Mouse (Mus musculus) embryonic facial prominence, embryonic 14.5 days (tissue): Measurements from ENCODE around the gene Hmcn2. TPM values are rescaled to one million over a fixed set of nuclear protein-coding genes. Genes with fewer than 3 reads are reported as not detected.

Experiments used
- ATAC-seq: fragments of 200-750 bp; cut with Nextera tagmentation; 2 replicates; pipeline ENCODE4 v1.8.0; 2017; ENCODE audit warnings: low read depth, moderate number of reproducible peaks, moderate TSS enrichment
- DNase-seq: peaks from one replicate; pipeline ENCODE4 v3.0.0-alpha.2; 2015; ENCODE audit warnings: low spot score
- H3K27ac ChIP-seq: fragments of 300-500 bp; sonication (generic); replicated peaks from 2 replicates; pipeline ENCODE4 v1.5.1; 2014; ENCODE audit warnings: low read depth, mild to moderate bottlenecking, low read length, moderate library complexity
- H3K27me3 ChIP-seq: fragments of 300-500 bp; sonication (generic); replicated peaks from 2 replicates; pipeline ENCODE4 v1.6.1; 2014; ENCODE audit warnings: low read length; ENCODE audit not compliant: control insufficient read depth, insufficient read depth
- H3K36me3 ChIP-seq: fragments of 300-500 bp; sonication (generic); 2 replicates; pipeline ENCODE4 v1.6.1; 2014; ENCODE audit warnings: low read length, mixed read lengths; ENCODE audit not compliant: control insufficient read depth, insufficient read depth
- H3K4me1 ChIP-seq: fragments of 300-500 bp; sonication (generic); 2 replicates; pipeline ENCODE4 v1.6.1; 2014; ENCODE audit warnings: antibody characterized with exemption, low read length; ENCODE audit not compliant: control insufficient read depth, insufficient read depth
- H3K4me2 ChIP-seq: fragments of 300-500 bp; sonication (generic); 2 replicates; pipeline ENCODE4 v1.6.1; 2014; ENCODE audit warnings: low read depth, mild to moderate bottlenecking, low read length, moderate library complexity, mixed read lengths
- H3K4me3 ChIP-seq: fragments of 300-500 bp; sonication (generic); 2 replicates; pipeline ENCODE4 v1.5.1; 2014; ENCODE audit warnings: low read depth, mild to moderate bottlenecking, low read length
- H3K9ac ChIP-seq: fragments of 300-500 bp; sonication (generic); 2 replicates; pipeline ENCODE4 v1.6.1; 2014; ENCODE audit warnings: low read depth, mild to moderate bottlenecking, low read length, moderate library complexity, mixed read lengths
- H3K9me3 ChIP-seq: fragments of 300-500 bp; sonication (generic); 2 replicates; pipeline ENCODE4 v1.6.1; 2016; ENCODE audit warnings: low read length; ENCODE audit not compliant: control insufficient read depth
- WGBS: fragments of 180-500 bp; shearing (Covaris S2); extraction: QIAGEN DNeasy Blood & Tissue Kit; methylation state at CpG from one replicate; pipeline ENCODE4 v1.1.7; 2014; 5-methylcytosine and 5-hydroxymethylcytosine counted together
- polyA plus RNA-seq: library from polyadenylated mRNA; unstranded; fragments of >200 nt; fragmentation: Nextera tagmentation; extraction: Ambion mirVana; gene quantifications from 2 replicates; pipeline ENCODE4 v1.2.1, GENCODE M21; 2014

Gene Hmcn2
- polyA plus RNA-seq, 1 experiment from 2014 or later: 1.0 TPM

GRCm38 (mm10) chr2:31298814-31299213 is 15.4 kb upstream of the Hmcn2 start:
- Histone ChIP-seq H3K27ac (0 out of 2 replicates have a peak overlapping the region, but pooled peaks have one; percentile 8), H3K9ac (no peak overlapping the region; the same call in 1 of the 2 replicates), H3K4me2 (peak overlapping the region; percentile 61), H3K36me3 (no peaks in the 10 kb centered on the region; the same call in 1 of the 2 replicates), H3K4me1 (peaks cover 6% of the 10 kb centered on the region; the same call in 1 of the 2 replicates), H3K27me3 (no peaks in the 10 kb centered on the region), H3K9me3 (no peaks in the 10 kb centered on the region), H3K4me3 (peak overlapping the region; percentile 43)
- ATAC-seq (no peak), DNase-seq (no peak)
- WGBS: 56% methylated on average over 3 of the region's 4 CpGs

GRCm38 (mm10) chr2:31299266-31299665 is 14.9 kb upstream of the Hmcn2 start:
- no peaks in the 10 kb centered on the region; the same call in 1 of the 2 replicates for H3K36me3 ChIP-seq
- WGBS: 25% methylated on average over 4 of the region's 4 CpGs
- peak; percentile 68 for DNase-seq
- no peaks in the 10 kb centered on the region for H3K27me3 ChIP-seq
- no peaks in the 10 kb centered on the region for H3K9me3 ChIP-seq
- H3K4me1 ChIP-seq: peaks cover 6% of the 10 kb centered on the region; the same call in 1 of the 2 replicates
- no peak for ATAC-seq
- H3K4me3 ChIP-seq: no peak overlapping the region
- H3K4me2 ChIP-seq: peak overlapping the region; percentile 61; the same call in 1 of the 2 replicates
- no peak overlapping the region for H3K9ac ChIP-seq
- H3K27ac ChIP-seq: no peak overlapping the region

- H3K4me1 ChIP-seq: peaks cover 6% of the 10 kb centered on the region; the same call in 1 of the 2 replicates
- no peak for DNase-seq
Measured at GRCm38 (mm10) chr2:31299996-31300395, 14.2 kb upstream of the Hmcn2 start.

GRCm38 (mm10) chr2:31303177-31303576 is 11.0 kb upstream of the Hmcn2 start:
- no peaks in the 10 kb centered on the region for H3K9me3 ChIP-seq
- H3K4me2 ChIP-seq: no peak overlapping the region
- peaks cover 4% of the 10 kb centered on the region; the same call in 1 of the 2 replicates for H3K4me1 ChIP-seq
- DNase-seq (no peak), ATAC-seq (no peak)
- H3K4me3 ChIP-seq: no peak overlapping the region
- H3K27me3 ChIP-seq: no peaks in the 10 kb centered on the region
- 75% methylated on average over 9 of the region's 9 CpGs for WGBS
- H3K27ac ChIP-seq: no peak overlapping the region
- no peaks in the 10 kb centered on the region for H3K36me3 ChIP-seq
- H3K9ac ChIP-seq: no peak overlapping the region

More at GRCm38 (mm10) chr2:31299996-31300395, 14.2 kb upstream of the Hmcn2 start:
- no peaks in the 10 kb centered on the region for H3K27me3 ChIP-seq
- no peak overlapping the region for H3K4me3 ChIP-seq
- H3K9ac ChIP-seq: no peak overlapping the region
- 83% methylated on average over 10 of the region's 10 CpGs for whole genome bisulfite sequencing
- no peak for ATAC-seq
- H3K4me2 ChIP-seq: no peak overlapping the region
- H3K9me3 ChIP-seq: no peaks in the 10 kb centered on the region
- H3K36me3 ChIP-seq: no peaks in the 10 kb centered on the region; the same call in 1 of the 2 replicates
- no peak overlapping the region for H3K27ac ChIP-seq

- H3K9ac ChIP-seq: no peak overlapping the region
- H3K4me2 ChIP-seq: no peak overlapping the region
- no peak overlapping the region for H3K27ac ChIP-seq
- no peaks in the 10 kb centered on the region for H3K27me3 ChIP-seq
- no peaks in the 10 kb centered on the region for H3K4me1 ChIP-seq
- H3K9me3 ChIP-seq: no peaks in the 10 kb centered on the region
- no peaks in the 10 kb centered on the region for H3K36me3 ChIP-seq
- no peak overlapping the region for H3K4me3 ChIP-seq
- ATAC-seq (no peak), DNase-seq (no peak)
- WGBS: 66% methylated on average over 9 of the region's 9 CpGs
Measured at GRCm38 (mm10) chr2:31304191-31304590, 10.0 kb upstream of the Hmcn2 start.

- 73% methylated on average over 22 of the region's 22 CpGs for WGBS
- ATAC-seq: 0 out of 2 replicates have a peak, but pooled peaks have one; percentile 30
Measured at GRCm38 (mm10) chr2:31304801-31305665, 9.2 kb upstream of the Hmcn2 start.

GRCm38 (mm10) chr2:31305684-31306083 is 8.5 kb upstream of the Hmcn2 start:
- no peaks in the 10 kb centered on the region for H3K27me3 ChIP-seq
- no peak overlapping the region for H3K27ac ChIP-seq
- H3K9me3 ChIP-seq: no peaks in the 10 kb centered on the region
- no peaks in the 10 kb centered on the region for H3K4me1 ChIP-seq
- no peak overlapping the region for H3K4me3 ChIP-seq
- no peaks in the 10 kb centered on the region for H3K36me3 ChIP-seq
- H3K4me2 ChIP-seq: no peak overlapping the region
- DNase-seq: no peak
- WGBS: 35% methylated on average over 4 of the region's 4 CpGs
- H3K9ac ChIP-seq: no peak overlapping the region
- ATAC-seq: 0 out of 2 replicates have a peak, but pooled peaks have one; percentile 41

More at GRCm38 (mm10) chr2:31304801-31305665, 9.2 kb upstream of the Hmcn2 start:
- H3K36me3 ChIP-seq: no peaks in the 10 kb centered on the region
- H3K4me3 ChIP-seq: no peak overlapping the region
- H3K4me2 ChIP-seq: no peak overlapping the region
- no peak overlapping the region for H3K27ac ChIP-seq
- no peak overlapping the region for H3K9ac ChIP-seq
- no peaks in the 10 kb centered on the region for H3K4me1 ChIP-seq
- no peaks in the 10 kb centered on the region for H3K9me3 ChIP-seq
- DNase-seq: no peak
- H3K27me3 ChIP-seq: no peaks in the 10 kb centered on the region

GRCm38 (mm10) chr2:31308257-31308656 is 6.0 kb upstream of the Hmcn2 start:
- Histone ChIP-seq H3K9me3 (no peaks in the 10 kb centered on the region), H3K4me3 (no peak overlapping the region), H3K27me3 (peaks cover 18% of the 10 kb centered on the region), H3K4me2 (no peak overlapping the region), H3K36me3 (no peaks in the 10 kb centered on the region), H3K4me1 (no peaks in the 10 kb centered on the region), H3K27ac (no peak overlapping the region), H3K9ac (no peak overlapping the region)
- 55% methylated on average over 4 of the region's 4 CpGs for WGBS
- DNase-seq (no peak), ATAC-seq (no peak)
